Mouse (Mus musculus): ENCODE results near the gene Agt. TPM values are rescaled to one million over a fixed set of nuclear protein-coding genes. Genes with fewer than 3 reads are reported as not detected.

Agt gene
- polyA plus RNA-seq (2016; fragmentation: Nextera tagmentation; extraction: Ambion mirVana), result not detected in 2 replicates

DNA sequence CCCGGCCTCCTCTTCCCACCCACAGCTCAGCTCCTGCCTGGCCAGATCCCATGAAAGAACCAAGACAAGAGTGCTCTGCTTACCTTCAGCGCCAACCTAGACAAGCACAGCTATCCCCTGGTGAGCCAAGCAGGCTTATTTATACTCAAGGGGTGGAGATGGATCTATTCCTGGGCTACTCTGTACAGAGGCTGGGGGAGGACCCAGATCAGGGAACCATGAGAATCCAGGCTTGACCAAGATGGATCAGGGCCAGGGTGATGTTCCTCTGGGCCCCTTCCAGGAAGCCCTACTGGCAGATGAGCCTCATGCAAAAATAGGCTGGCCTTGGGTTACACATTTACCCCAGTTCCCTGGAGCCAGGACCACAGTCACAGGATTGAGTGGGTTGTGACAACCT lies at the start of gene Agt:
Gene Agt (minus strand): TSS at position 114 of the 400 bp plus-strand sequence.
- Histone ChIP-seq H3K27me3 (ENCODE audit: insufficient read depth, poor library complexity, severe bottlenecking) (peaks cover 3% of the 10 kb centered on the region; the same call in 1 of the 2 replicates), H3K36me3 (no peaks in the 10 kb centered on the region), H3K9me3 (no peaks in the 10 kb centered on the region), H3K4me3 (no peak within 1 kb of the TSS), H3K27ac (peak within 1 kb of the TSS; percentile 56; the same call in 1 of the 2 replicates), H3K4me1 (replicated peaks) (peaks cover 19% of the 10 kb centered on the region; the same call in 1 of the 2 replicates)
- 82% methylated on average over 2 of the region's 2 CpGs for WGBS
- DNase-seq (ENCODE audit: low spot score), result no peak

DNA sequence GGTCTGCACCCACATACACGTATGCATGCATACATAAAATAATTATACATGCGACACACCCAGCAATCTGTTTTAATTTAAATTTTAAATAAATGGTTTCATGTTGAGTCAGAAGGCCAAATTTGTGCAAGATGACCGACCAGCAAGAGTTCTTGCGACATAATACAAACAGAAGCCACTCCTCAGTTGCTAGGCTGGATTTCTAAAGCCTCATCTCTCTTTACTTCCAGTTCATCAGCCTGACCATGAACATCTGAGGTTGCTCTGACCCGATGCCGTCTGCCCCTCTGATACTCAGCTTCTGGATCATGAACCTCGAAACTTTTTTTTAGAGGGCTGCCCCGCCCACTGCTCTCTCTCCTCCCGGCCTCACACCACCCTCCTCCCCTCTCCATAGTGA lies 48.7 kb upstream of the Agt start:
- Histone ChIP-seq H3K36me3 (no peaks in the 10 kb centered on the region), H3K4me1 (replicated peaks) (peaks cover 7% of the 10 kb centered on the region; the same call in 1 of the 2 replicates), H3K27me3 (ENCODE audit: insufficient read depth, poor library complexity, severe bottlenecking) (peaks cover 21% of the 10 kb centered on the region; the same call in 1 of the 2 replicates), H3K27ac (no peak overlapping the region), H3K9me3 (no peaks in the 10 kb centered on the region), H3K4me3 (no peak overlapping the region)
- WGBS, result 65% methylated on average over 9 of the region's 9 CpGs
- no peak for DNase-seq (ENCODE audit: low spot score)

DNA sequence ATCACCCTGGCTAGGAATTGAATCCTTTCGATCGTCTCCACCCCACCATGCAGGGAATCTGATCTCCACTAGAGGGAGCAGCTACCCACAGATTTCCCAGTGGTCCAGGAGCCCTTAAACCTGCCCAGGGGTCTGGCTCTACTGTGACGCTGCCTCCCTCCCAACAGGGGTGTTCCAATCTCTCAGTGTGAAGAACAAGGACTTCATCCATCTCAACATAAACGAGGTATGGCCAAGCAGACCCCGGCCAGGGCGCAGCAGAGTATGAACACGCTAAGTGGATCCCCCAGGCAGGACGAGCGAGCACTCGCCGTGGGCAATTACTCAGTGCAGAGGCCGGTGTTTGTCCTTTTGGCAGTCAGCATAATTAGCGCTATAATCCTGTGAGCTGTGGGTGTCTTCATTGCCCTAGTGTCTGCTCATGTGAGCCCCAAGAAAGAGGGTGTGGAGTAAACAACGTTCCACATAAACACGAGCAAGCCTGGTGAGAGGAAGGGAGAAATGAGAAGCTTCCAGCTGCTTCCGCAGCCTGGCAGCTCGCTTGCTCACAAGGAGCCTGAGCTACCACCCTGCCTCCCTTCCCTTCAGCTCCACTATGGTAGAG lies 47.9 kb upstream of the Agt start:
- no peaks in the 10 kb centered on the region for H3K9me3 ChIP-seq
- H3K36me3 ChIP-seq, result no peaks in the 10 kb centered on the region
- peak overlapping the region; percentile 19; the same call in 1 of the 2 replicates for H3K27ac ChIP-seq
- H3K4me3 ChIP-seq, result peak overlapping the region; percentile 39
- peak; percentile 79 for DNase-seq (ENCODE audit: low spot score)
- H3K4me1 ChIP-seq (replicated peaks), result peaks cover 7% of the 10 kb centered on the region; the same call in 1 of the 2 replicates
- peaks cover 21% of the 10 kb centered on the region; the same call in 1 of the 2 replicates for H3K27me3 ChIP-seq (ENCODE audit: insufficient read depth, poor library complexity, severe bottlenecking)
- 18% methylated on average over 17 of the region's 17 CpGs for WGBS

DNA sequence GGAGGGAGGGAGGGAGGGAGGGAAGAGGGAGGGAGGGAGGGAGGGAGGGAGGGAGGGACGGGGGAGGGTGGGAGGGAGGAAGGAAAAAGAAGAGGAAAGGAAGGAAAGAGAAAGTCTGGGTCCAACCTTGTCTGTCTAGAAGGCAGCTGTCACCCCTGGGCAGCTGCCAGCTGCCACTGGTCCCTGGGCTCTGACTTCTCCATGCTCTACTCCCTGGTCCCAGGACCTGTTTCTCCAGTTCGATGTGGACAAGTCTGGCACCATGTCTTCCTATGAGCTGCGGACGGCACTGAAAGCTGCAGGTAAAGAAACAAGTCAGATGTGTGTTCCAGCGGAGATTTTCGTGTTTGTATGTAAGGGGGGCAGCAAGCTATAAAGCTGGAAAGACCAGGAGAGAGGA lies 44.8 kb upstream of the Agt start:
- Histone ChIP-seq H3K27ac (no peak overlapping the region), H3K9me3 (no peaks in the 10 kb centered on the region), H3K4me3 (no peak overlapping the region), H3K27me3 (ENCODE audit: insufficient read depth, poor library complexity, severe bottlenecking) (peaks cover 21% of the 10 kb centered on the region; the same call in 1 of the 2 replicates), H3K36me3 (no peaks in the 10 kb centered on the region), H3K4me1 (replicated peaks) (peaks cover 15% of the 10 kb centered on the region; the same call in 1 of the 2 replicates)
- 87% methylated on average over 5 of the region's 6 CpGs for WGBS
- no peak for DNase-seq (ENCODE audit: low spot score)

DNA sequence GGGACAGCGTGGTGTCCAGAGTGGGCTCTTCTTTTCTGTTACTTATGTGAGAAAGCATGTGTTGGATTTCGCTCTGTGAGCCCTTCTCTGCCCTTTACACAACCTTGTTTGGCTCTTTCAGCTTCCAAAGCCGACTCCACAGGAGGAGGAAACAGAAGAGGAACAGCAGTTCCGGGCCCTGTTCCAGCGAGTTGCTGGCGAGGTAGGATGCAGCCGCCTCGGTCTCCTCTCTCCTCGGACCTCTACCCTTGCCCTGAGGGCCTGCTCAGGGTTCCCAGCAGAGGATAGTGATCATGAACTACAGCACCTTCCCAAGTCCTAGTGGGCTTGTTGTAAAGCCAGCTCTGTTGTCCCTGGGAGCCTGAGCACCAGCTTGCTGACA lies 39.5 kb upstream of the Agt start:
- H3K27me3 ChIP-seq (ENCODE audit: insufficient read depth, poor library complexity, severe bottlenecking), result no peaks in the 10 kb centered on the region
- H3K4me1 ChIP-seq (replicated peaks), result peaks cover 13% of the 10 kb centered on the region; the same call in 1 of the 2 replicates
- WGBS, result 81% methylated on average over 9 of the region's 9 CpGs
- no peak overlapping the region for H3K4me3 ChIP-seq
- DNase-seq (ENCODE audit: low spot score), result no peak
- H3K27ac ChIP-seq, result no peak overlapping the region
- no peaks in the 10 kb centered on the region for H3K9me3 ChIP-seq
- H3K36me3 ChIP-seq, result no peaks in the 10 kb centered on the region

DNA sequence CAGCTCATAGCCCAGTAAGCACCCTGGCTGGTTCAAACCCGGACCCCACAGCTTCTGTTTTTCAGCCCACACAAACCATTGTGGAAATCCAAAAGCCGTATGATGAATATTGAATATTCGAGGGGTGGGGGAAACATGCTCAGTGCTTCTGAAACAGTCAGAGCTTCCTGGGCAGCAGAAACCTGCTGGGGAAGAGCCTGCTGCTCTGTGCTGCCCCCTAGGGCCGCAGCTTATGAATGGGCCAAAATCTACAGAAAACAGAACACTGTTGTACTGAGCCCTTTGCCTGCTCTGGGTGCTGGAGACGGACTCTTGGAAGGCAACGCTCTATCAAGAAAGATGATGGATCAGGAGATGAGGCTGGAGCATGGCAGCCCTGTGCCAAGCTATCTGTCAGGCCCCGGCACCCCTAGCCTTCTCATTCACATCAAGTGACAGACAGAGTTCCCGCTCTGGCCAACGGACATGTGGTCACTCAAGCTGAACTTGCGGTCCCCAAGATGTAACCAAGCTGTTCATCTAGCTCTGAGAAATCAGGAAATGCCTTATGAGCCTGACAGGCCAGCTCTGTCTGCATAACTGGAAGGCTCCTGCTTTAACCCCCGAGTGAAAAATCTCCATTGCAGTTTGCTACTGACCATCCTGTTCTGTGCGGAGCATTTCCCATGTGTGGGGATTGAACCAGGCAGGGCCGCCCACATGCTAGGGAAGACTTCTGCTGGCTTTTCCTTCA lies 38.9 kb upstream of the Agt start:
- Histone ChIP-seq H3K27ac (no peak overlapping the region), H3K9me3 (no peaks in the 10 kb centered on the region), H3K4me1 (replicated peaks) (peaks cover 13% of the 10 kb centered on the region; the same call in 1 of the 2 replicates), H3K27me3 (ENCODE audit: insufficient read depth, poor library complexity, severe bottlenecking) (no peaks in the 10 kb centered on the region), H3K36me3 (no peaks in the 10 kb centered on the region), H3K4me3 (no peak overlapping the region)
- no peak for DNase-seq (ENCODE audit: low spot score)
- WGBS, result 76% methylated on average over 13 of the region's 13 CpGs

DNA sequence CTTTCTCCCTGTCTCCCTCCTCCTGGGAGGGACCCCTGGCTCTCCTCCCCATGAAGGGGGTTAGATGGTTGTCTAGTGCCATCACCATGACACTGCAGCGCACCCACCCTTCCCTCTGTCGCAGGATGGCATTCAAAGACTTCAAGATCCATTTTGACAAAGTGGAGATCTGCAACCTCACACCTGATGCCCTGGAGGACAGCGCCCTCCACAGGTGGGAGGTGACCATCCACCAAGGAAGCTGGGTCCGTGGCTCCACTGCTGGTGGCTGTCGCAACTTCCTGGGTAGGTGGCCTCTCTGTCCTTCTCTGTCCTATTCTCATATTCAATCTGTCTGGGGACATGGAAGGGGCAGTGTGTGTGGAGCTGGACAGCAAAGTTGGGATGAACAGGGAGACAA lies 34.6 kb upstream of the Agt start:
- Histone ChIP-seq H3K36me3 (no peaks in the 10 kb centered on the region), H3K9me3 (no peaks in the 10 kb centered on the region), H3K4me3 (no peak overlapping the region), H3K4me1 (replicated peaks) (0 out of 2 replicates have a peak, but pooled peaks cover 3% of the 10 kb centered on the region), H3K27me3 (ENCODE audit: insufficient read depth, poor library complexity, severe bottlenecking) (no peaks in the 10 kb centered on the region), H3K27ac (no peak overlapping the region)
- DNase-seq (ENCODE audit: low spot score), result no peak
- 75% methylated on average over 5 of the region's 5 CpGs for WGBS

DNA sequence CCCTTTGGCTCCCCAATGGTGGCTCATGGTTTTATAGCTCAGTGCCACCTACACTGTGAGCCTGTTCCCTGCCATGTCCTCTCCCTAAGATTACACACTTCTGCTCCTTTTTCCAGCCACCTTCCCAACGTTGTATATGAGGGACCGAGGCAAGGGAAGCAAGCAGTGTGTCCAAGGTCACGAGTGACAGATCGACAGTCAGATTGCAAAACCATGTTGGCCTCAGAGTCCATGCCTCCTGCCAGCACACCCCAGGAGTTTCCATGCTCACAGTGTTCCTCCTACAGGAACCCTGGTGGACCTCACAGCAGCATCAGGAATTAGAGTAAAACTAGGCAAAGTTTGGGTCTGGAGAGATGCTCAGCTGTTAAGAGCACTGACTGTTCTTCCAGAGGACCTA lies 19.9 kb upstream of the Agt start:
- Histone ChIP-seq H3K27ac (no peak overlapping the region), H3K27me3 (ENCODE audit: insufficient read depth, poor library complexity, severe bottlenecking) (no peaks in the 10 kb centered on the region), H3K4me1 (replicated peaks) (0 out of 2 replicates have a peak, but pooled peaks cover 8% of the 10 kb centered on the region), H3K9me3 (no peaks in the 10 kb centered on the region), H3K4me3 (no peak overlapping the region), H3K36me3 (no peaks in the 10 kb centered on the region)
- no peak for DNase-seq (ENCODE audit: low spot score)
- 80% methylated on average over 4 of the region's 4 CpGs for WGBS

DNA sequence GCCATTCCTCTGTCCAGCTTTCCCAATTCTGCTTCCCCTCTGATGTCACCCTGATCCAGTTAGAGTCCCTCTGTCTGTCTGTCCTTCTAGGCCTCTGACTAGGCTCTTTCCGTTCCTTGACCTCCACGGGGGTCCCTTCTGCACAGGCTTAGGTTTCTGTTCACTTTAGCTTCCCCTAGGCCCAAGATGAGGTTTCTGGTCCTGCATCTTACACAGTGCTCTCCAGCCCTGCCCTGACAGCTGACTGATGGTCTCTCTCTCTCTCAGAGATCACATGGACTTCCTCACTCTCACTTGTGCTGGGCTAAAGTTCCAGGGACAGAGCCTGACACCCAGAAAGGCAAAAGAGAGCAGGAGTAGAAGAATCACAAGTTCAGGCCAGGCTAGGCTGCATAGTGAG lies 17.1 kb upstream of the Agt start:
- Histone ChIP-seq H3K27me3 (ENCODE audit: insufficient read depth, poor library complexity, severe bottlenecking) (no peaks in the 10 kb centered on the region), H3K36me3 (no peaks in the 10 kb centered on the region), H3K9me3 (no peaks in the 10 kb centered on the region), H3K4me3 (no peak overlapping the region), H3K27ac (no peak overlapping the region), H3K4me1 (replicated peaks) (0 out of 2 replicates have a peak, but pooled peaks cover 8% of the 10 kb centered on the region)
- DNase-seq (ENCODE audit: low spot score), result no peak
- 78% methylated on average over 2 of the region's 2 CpGs for WGBS

DNA sequence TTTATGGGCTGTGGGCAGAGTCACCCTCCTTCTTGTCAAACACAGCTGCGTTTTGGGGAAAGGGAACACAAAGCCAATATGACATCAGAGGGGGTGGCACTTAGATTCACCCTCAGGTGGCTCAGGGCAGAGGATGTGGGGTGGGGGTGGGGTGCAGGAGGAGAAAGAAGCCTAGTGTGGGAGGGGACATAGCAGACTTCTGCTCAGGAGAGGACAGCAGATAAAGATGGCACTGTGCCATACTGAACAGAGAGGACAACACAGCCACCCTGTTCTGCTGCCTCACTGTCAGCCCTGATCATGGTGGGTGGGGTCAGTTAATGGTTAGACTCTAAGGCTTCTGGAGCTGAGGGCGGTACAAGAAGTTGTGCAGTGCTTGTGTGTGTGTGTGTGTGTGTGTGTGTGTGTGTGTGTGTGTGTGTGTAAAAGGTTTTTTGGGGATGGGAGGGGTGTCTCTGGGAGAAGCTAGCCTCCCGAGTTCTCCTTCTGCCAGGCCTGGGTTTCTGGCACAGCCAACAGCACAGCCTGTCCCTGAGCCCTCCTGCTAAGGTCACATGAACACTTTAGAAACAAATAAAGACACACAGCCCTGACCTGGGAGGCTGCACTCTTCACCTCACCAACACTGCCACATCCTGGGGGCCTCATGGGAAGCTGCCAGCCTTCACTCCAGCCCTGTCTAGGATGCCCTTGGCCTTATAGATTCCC lies 16.4 kb upstream of the Agt start:
- Histone ChIP-seq H3K27ac (no peak overlapping the region; the same call in 1 of the 2 replicates), H3K4me1 (replicated peaks) (0 out of 2 replicates have a peak, but pooled peaks cover 8% of the 10 kb centered on the region), H3K9me3 (no peaks in the 10 kb centered on the region), H3K27me3 (ENCODE audit: insufficient read depth, poor library complexity, severe bottlenecking) (no peaks in the 10 kb centered on the region), H3K4me3 (no peak overlapping the region), H3K36me3 (no peaks in the 10 kb centered on the region)
- 65% methylated on average over 3 of the region's 3 CpGs for WGBS
- no peak for DNase-seq (ENCODE audit: low spot score)

DNA sequence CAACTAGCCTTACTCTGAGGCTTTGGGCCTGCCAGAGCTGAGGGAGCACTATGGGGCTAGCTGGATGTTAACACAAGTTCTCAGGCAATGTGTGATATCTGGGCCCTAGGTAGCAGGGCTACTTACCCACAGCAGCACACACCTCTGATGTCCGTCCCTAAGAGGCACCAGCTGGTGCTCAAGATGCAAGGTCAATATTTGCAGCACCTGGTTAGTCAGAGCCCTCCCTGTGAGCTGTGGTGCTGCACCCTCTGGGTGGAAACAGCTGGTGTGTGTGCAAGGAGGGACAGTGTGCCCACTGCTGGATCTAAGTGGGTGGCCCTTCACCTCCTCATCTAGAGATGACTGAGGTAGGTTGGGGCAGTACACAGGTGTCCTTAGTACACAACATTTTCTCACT lies 7.2 kb upstream of the Agt start:
- DNase-seq (ENCODE audit: low spot score), result no peak
- WGBS, result 79% methylated on average over 1 of the region's 1 CpGs
- no peak overlapping the region for H3K4me3 ChIP-seq

DNA sequence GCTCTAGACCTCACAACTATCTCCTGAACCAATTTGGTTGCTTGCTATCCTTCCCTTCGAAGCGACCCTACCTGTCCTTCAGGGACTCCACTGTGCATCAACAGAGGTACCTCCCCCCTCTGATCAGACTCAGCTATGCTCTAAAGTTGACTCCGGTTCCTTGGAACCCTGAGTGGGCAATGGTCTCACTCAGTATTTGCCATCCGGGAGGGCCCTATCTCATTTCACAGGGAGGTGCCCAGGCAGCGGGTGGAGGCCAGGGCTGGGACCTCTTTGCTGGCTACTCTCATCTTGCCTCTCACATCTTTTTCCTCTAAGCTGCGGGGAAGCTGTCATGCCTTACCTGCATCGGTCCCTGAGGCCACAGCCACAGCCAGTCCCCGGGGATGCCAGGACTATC lies 6.3 kb upstream of the Agt start, which contains the start of gene Capn9:
Gene Capn9 (plus strand): TSS at position 301 of the 400 bp plus-strand sequence.
- Histone ChIP-seq H3K9me3 (no peaks in the 10 kb centered on the region), H3K4me1 (replicated peaks) (peaks cover 12% of the 10 kb centered on the region; the same call in 1 of the 2 replicates), H3K27ac (no peak within 1 kb of the TSS), H3K27me3 (ENCODE audit: insufficient read depth, poor library complexity, severe bottlenecking) (peaks cover 2% of the 10 kb centered on the region; the same call in 1 of the 2 replicates), H3K36me3 (no peaks in the 10 kb centered on the region), H3K4me3 (no peak within 1 kb of the TSS)
- WGBS, result 89% methylated on average over 8 of the region's 8 CpGs
- DNase-seq (ENCODE audit: low spot score), result no peak

More for the DNA sequence above, 7.2 kb upstream of the Agt start:
- Histone ChIP-seq H3K9me3 (no peaks in the 10 kb centered on the region), H3K4me1 (replicated peaks) (peaks cover 12% of the 10 kb centered on the region; the same call in 1 of the 2 replicates), H3K27me3 (ENCODE audit: insufficient read depth, poor library complexity, severe bottlenecking) (no peaks in the 10 kb centered on the region), H3K27ac (no peak overlapping the region), H3K36me3 (no peaks in the 10 kb centered on the region)

All from hindbrain, embryonic 10.5 days (tissue).